8 mouse cellular contexts compared by ENCODE assay signal in the genomic region with DNA sequence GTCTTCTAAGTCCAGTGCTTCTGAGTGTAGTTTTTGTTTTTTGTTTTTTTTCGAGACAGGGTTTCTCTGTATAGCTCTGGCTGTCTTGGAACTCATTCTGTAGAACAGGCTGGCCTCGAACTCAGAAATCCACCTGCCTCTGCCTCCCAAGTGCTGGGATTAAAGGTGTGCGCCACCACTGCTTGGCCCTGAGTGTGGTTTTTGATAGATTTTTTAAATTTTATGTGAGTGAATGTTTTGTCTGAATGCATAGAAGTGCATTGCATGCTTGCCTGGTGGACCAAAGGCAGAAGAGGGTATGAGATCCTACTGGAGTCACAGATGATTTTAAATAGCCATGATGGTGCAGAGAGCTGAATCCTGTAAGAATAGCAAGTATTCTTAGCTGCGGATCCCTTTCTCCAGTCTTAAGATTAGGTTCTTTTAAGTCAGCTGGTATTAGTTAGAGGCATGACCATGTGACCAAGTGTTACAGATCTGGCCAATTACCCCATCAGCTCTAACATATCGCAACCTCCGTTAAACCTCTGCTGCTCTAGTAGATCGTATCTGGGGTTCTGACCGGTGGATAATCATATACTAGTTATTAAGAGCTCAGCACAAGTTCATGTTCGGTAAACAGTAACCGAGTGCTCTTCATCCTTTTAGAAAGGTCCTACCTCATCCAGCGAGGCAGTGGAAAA. TPM values are rescaled to one million over a fixed set of nuclear protein-coding genes. Genes with fewer than 3 reads are reported as not detected.
DNase-seq lines count a peak whose midpoint lies in the region; ATAC-seq lines count a peak whose summit lies in the region.

No protein-coding gene starts in this region.

- H3K4me1 ChIP-seq in heart, embryonic 14.5 days (ENCODE audit: control insufficient read depth in 2 of 2, insufficient read depth in 2 of 2, low read length in 2 of 2): peaks cover 8 to 18% of the 10 kb centered on the region in 2 experiments
- peaks cover 25% of the 10 kb centered on the region for H3K4me1 ChIP-seq in heart, embryonic 16.5 days (ENCODE audit: control insufficient read depth, insufficient read depth, low read length)

- H3K4me2 ChIP-seq in heart, embryonic 14.5 days (ENCODE audit: low read length): peak overlapping the region; percentile 85
- peak overlapping the region; percentile 84 for H3K4me2 ChIP-seq in heart, embryonic 16.5 days (ENCODE audit: low read depth, low read length)

- no peak for DNase-seq in heart, postnatal 25 days (ENCODE audit: low spot score)
- peak; percentile 64 for DNase-seq in NIH3T3 (ENCODE audit: low read depth)
- no peak for DNase-seq in cerebellum, postnatal 36 days
- DNase-seq in adrenal gland, adult 18-20 months (ENCODE audit: low spot score in 2 of 2): no peak
- no peak for DNase-seq in natural killer cell, adult 2 months (ENCODE audit: low spot score in 2 of 2)

- peak overlapping the region; percentile 56 to 93 for H3K4me3 ChIP-seq in heart, embryonic 14.5 days (ENCODE audit: control insufficient read depth in 1 of 2, insufficient read depth in 1 of 2, low read depth in 1 of 2, low read length in 2 of 2)
- peak overlapping the region; percentile 56 for H3K4me3 ChIP-seq in heart, embryonic 16.5 days (ENCODE audit: low read length)

- peak overlapping the region; percentile 89 to 94 for H3K27ac ChIP-seq in heart, embryonic 14.5 days (replicated peaks in 1 of 2; ENCODE audit: control insufficient read depth in 1 of 2, insufficient read depth in 1 of 2, low read depth in 2 of 2, low read length in 2 of 2)
- peak overlapping the region; percentile 82 for H3K27ac ChIP-seq in heart, embryonic 16.5 days (ENCODE audit: low read length)

- no peaks in the 10 kb centered on the region for H3K9me3 ChIP-seq in heart, embryonic 14.5 days (ENCODE audit: control insufficient read depth, low read length)
- H3K9me3 ChIP-seq in heart, embryonic 16.5 days (replicated peaks; ENCODE audit: control insufficient read depth, low read length): no peaks in the 10 kb centered on the region

- WGBS in heart, embryonic 14.5 days: 18% methylated on average over 11 of the region's 11 CpGs
- WGBS in heart, embryonic 16.5 days: 21% methylated on average over 11 of the region's 11 CpGs

- no peaks in the 10 kb centered on the region for H3K27me3 ChIP-seq in heart, embryonic 14.5 days (ENCODE audit: control insufficient read depth, insufficient read depth, low read length)
- no peaks in the 10 kb centered on the region for H3K27me3 ChIP-seq in heart, embryonic 16.5 days (ENCODE audit: control insufficient read depth, insufficient read depth, low read length)

- intact Hi-C loops in heart, postnatal 25 days (cut with DNase I): no loop called here

- no peaks in the 10 kb centered on the region for H3K36me3 ChIP-seq in heart, embryonic 14.5 days (ENCODE audit: control insufficient read depth, insufficient read depth, low read length)
- H3K36me3 ChIP-seq in heart, embryonic 16.5 days (ENCODE audit: control insufficient read depth, insufficient read depth): no peaks in the 10 kb centered on the region

- peak overlapping the region; percentile 74 for H3K9ac ChIP-seq in heart, embryonic 14.5 days (ENCODE audit: low read length)
- H3K9ac ChIP-seq in heart, embryonic 16.5 days (ENCODE audit: low read length): peak overlapping the region; percentile 58

- no peak for ATAC-seq in heart, embryonic 14.5 days (ENCODE audit: insufficient number of reproducible peaks, insufficient read depth, low FRiP score, low read depth)
- ATAC-seq in heart, embryonic 16.5 days (replicated peaks; ENCODE audit: extremely low read depth, insufficient read depth, low FRiP score): no peak
- ATAC-seq in megakaryocyte progenitor cell, adult 5-6 weeks (replicated peaks; ENCODE audit: poor library complexity): peak; percentile 18; the same call in 1 of the 2 replicates

RNA-seq across cellular contexts. Expression of gene Mgat1, which starts 0.9 kb away (rescaled TPM):
- polyA plus RNA-seq in heart, embryonic 14.5 days (2014; fragmentation: Nextera tagmentation; extraction: Ambion mirVana): 38.3 and 43.5 TPM in 2 replicates
- total RNA-seq in heart, postnatal 25 days (2021): 10 to 100 TPM; 49.1 to 64.1 TPM
- polyA plus RNA-seq in heart, embryonic 16.5 days (2015; fragmentation: Nextera tagmentation; extraction: Ambion mirVana): 57.4 and 61.4 TPM in 2 replicates
- total RNA-seq in megakaryocyte progenitor cell, adult 5-6 weeks (2015): 36.3 and 40.9 TPM in 2 replicates
- total RNA-seq in megakaryocyte progenitor cell, adult 5-6 weeks (2017): 54.2 and 61.9 TPM in 2 replicates
- 100 to 1,000 TPM; 114 to 141 TPM for total RNA-seq in adrenal gland, adult 18-20 months (2021)

RNA-seq across cellular contexts. Expression of gene Olfr1393, which starts 35.0 kb away (rescaled TPM):
- 0.18 and 0.35 TPM in 2 replicates for polyA plus RNA-seq in heart, embryonic 14.5 days (2014; fragmentation: Nextera tagmentation; extraction: Ambion mirVana)
- total RNA-seq in heart, postnatal 25 days (2021): under 1 TPM; 0.10 to 0.11 TPM
- 0.15 and 0.17 TPM in 2 replicates for polyA plus RNA-seq in heart, embryonic 16.5 days (2015; fragmentation: Nextera tagmentation; extraction: Ambion mirVana)
- total RNA-seq in megakaryocyte progenitor cell, adult 5-6 weeks (2015): 0.05 TPM in 2 replicates
- not detected in 2 replicates for total RNA-seq in megakaryocyte progenitor cell, adult 5-6 weeks (2017)
- not detected for total RNA-seq in adrenal gland, adult 18-20 months (2021)

RNA-seq across cellular contexts. Expression of gene Zfp62, which starts 40.0 kb away (rescaled TPM):
- polyA plus RNA-seq in heart, embryonic 14.5 days (2014; fragmentation: Nextera tagmentation; extraction: Ambion mirVana): 30.3 and 32.2 TPM in 2 replicates
- total RNA-seq in heart, postnatal 25 days (2021): 10 to 100 TPM; 21.5 to 29.6 TPM
- polyA plus RNA-seq in heart, embryonic 16.5 days (2015; fragmentation: Nextera tagmentation; extraction: Ambion mirVana): 28.3 and 30.0 TPM in 2 replicates
- 59.9 and 71.0 TPM in 2 replicates for total RNA-seq in megakaryocyte progenitor cell, adult 5-6 weeks (2015)
- total RNA-seq in megakaryocyte progenitor cell, adult 5-6 weeks (2017): 78.4 and 133 TPM in 2 replicates
- 10 to 100 TPM; 27.0 to 34.6 TPM for total RNA-seq in adrenal gland, adult 18-20 months (2021)

RNA-seq across cellular contexts. Expression of gene Olfr1392, which starts 42.0 kb away (rescaled TPM):
- not detected in 2 replicates for polyA plus RNA-seq in heart, embryonic 14.5 days (2014; fragmentation: Nextera tagmentation; extraction: Ambion mirVana)
- not detected for total RNA-seq in heart, postnatal 25 days (2021)
- not detected in 2 replicates for polyA plus RNA-seq in heart, embryonic 16.5 days (2015; fragmentation: Nextera tagmentation; extraction: Ambion mirVana)
- not detected in 2 replicates for total RNA-seq in megakaryocyte progenitor cell, adult 5-6 weeks (2015)
- not detected in 2 replicates for total RNA-seq in megakaryocyte progenitor cell, adult 5-6 weeks (2017)
- total RNA-seq in adrenal gland, adult 18-20 months (2021): under 1 TPM in 1 of 2 experiments, not detected in 1; 0.10 TPM

RNA-seq across cellular contexts. Expression of gene Btnl9, which starts 56.1 kb away (rescaled TPM):
- polyA plus RNA-seq in heart, embryonic 14.5 days (2014; fragmentation: Nextera tagmentation; extraction: Ambion mirVana): 4.4 and 5.9 TPM in 2 replicates
- 10 to 100 TPM; 25.0 to 35.0 TPM for total RNA-seq in heart, postnatal 25 days (2021)
- 6.4 and 8.0 TPM in 2 replicates for polyA plus RNA-seq in heart, embryonic 16.5 days (2015; fragmentation: Nextera tagmentation; extraction: Ambion mirVana)
- 3.8 and 7.1 TPM in 2 replicates for total RNA-seq in megakaryocyte progenitor cell, adult 5-6 weeks (2015)
- total RNA-seq in megakaryocyte progenitor cell, adult 5-6 weeks (2017): 7.5 and 13.9 TPM in 2 replicates
- total RNA-seq in adrenal gland, adult 18-20 months (2021): 10 to 100 TPM; 26.2 to 32.8 TPM
